Mouse (Mus musculus): ENCODE results near the gene Wdr64. TPM values are rescaled to one million over a fixed set of nuclear protein-coding genes. Genes with fewer than 3 reads are reported as not detected.

Gene Wdr64
- total RNA-seq, 2 experiments from 2014 or later, result not detected

DNA sequence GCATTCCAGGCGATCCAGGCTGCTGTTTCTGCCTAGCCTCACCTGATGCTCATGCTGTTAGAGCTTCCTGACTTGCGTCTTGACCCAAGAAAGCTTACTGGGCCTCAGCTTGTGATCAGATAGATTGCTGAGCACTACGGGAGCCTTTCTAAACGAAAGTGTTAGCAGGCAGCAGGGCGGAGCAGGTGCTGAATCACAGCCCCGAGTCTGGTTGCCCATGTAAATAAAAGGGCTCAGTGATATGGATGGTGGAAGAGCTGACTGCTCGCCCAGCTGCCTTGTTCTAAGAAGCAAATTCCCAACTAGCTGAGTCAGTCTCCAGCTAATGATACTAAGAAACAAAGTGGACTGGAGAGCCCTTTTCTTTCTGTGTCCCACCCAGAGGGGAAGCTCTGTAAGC, 27.4 kb downstream of the Wdr64 start:
- DNase-seq, result no peak

GRCm38 (mm10) chr1:175754576-175755364, 56.4 kb downstream of the Wdr64 start:
- no peak for DNase-seq

DNA sequence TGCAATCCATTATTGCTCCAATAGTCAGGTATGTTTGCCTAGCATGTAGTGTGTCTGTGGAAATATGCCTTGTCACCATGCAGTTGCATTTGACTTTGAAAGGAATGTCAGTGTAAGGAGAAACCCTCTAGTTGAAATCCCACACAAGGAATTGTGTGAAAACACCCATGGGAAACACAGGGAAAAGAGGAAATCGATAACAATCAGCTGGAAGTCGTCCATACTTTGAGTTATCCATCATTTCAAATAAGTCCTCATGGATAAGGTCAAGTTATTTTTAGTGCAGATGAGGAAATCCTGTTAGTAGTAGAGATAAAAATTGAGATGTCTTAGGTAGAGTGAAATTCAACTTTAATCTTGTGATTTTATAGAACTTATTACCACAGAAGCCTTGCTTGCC, 96.3 kb downstream of the Wdr64 start:
- DNase-seq, result no peak

- no peak for DNase-seq
Measured at GRCm38 (mm10) chr1:175808356-175808755, 110.0 kb downstream of the Wdr64 start.

DNA sequence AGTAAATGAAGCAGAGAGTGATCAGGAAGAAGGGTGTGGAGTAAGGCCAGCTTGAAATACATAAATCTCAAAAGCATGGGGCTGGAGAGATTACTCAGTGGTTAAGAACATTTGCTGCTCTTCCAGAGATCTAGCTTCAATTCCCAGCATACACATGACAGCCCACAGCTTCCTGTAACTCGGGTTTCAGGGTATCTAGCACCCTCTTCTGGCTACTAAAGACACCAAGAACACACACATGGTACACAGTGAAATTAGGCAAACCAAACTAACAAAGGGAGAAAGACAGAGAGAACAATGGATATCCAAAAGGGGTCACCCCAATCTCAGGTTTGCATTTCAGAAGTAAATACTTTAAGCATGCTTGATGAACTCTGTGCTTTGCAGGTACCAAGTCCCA, 113.2 kb downstream of the Wdr64 start:
- no peak for DNase-seq

DNA sequence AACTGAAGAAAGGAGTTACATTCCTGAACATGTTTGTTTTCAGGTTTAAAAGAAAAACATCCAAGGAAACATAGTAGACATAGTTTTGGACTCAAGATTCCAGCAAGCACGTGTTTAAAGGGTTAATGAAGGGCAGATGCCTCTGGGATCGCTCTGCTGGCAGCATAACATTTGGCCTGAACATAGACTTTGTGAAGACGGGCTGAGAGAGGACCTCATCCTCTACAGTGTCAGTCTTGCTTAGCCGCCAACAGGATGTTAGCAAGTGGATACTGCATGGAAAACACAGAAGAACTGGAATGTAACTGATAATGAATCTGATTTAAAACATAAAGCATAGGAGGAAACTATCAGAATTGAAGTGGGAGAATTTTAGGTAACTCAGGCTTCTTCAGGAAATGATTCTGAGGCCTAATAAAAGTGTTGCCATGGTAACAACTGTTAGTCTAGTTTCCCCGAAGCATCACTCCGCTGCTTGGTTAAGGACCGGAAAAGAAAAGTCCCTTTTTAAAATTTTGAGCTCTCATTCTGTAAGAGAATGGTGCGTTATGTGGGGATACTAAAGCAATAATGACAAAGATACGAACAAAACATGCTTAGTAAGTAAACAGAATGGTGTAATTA, 125.5 kb downstream of the Wdr64 start:
- no peak for DNase-seq

DNA sequence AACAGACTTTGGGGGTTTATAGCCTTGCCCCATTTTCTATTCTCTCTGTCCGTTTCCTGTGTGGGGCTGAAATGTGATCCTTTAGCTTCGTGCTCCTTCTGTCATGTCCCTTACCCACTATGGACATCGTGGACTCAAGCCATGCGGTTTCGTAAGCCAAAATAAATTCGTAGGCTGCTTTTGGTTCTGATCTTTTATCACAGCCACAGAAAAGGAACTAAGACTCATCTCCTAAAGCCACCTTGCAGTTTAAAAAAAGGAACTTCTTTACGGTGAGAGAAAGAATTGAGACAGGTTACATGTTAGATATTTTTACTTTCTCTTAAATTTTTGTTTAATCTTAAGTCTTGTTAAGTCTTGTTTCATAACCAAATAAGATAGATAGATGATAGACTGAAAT, 130.1 kb downstream of the Wdr64 start:
- DNase-seq, result no peak

DNA sequence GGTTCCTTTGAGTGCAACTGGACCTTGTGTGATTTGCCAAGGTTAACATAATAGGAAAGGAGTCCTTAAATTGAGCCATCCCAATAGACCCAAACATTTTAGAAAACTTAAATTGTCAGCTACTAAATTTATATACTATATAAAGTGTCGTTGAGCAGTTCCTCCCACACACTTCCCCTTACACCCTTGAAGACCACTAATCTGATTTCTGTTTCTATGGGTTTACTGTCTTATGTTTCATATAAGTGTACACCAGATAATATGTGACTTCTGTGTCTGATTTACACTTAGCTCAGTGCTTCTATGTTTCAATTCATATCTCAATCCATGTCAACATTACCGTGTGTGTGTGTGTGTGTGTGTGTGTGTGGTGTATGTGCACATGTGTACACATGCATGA, 130.8 kb downstream of the Wdr64 start:
- DNase-seq, result no peak

DNA sequence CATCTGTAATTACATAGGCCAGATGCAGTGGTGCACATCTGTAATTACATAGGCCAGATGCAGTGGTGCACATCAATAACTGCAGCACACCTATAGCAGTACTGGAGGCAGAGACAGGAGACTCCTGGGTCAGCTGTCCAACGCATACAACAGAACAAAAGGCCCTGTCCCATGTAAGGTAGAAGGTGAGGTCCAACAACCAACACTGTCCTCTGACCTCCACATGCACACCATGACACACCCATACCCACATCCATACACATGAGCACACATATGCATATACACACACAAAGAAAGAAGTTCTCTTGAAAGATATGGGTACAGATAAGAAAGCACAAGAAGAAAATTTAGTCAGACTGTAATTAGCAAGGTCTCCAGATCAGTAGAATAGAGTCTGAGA, 157.1 kb downstream of the Wdr64 start:
- no peak for DNase-seq

Other genes starting within 250 kb of the Wdr64 start
- 10 to 100 TPM; 20.2 to 21.7 TPM for gene Rgs7, start 206.1 kb upstream of the Wdr64 start, total RNA-seq (2021)
- gene Kmo, start 78.2 kb upstream of the Wdr64 start, total RNA-seq (2021), result 10 to 100 TPM in 1 of 2 experiments, 1 to 10 TPM in 1; 5.9 to 12.2 TPM
- gene Fh1, start 73.0 kb upstream of the Wdr64 start, total RNA-seq (2021), result 100 to 1,000 TPM; 421 to 465 TPM
- gene Opn3, start 5.8 kb upstream of the Wdr64 start, total RNA-seq (2021), result 1 to 10 TPM; 5.1 to 5.5 TPM
- 1 to 10 TPM; 6.0 to 8.7 TPM for gene Chml, start 5.7 kb upstream of the Wdr64 start, total RNA-seq (2021)
- 1 to 10 TPM; 6.0 to 8.1 TPM for gene Exo1, start 182.0 kb downstream of the Wdr64 start, total RNA-seq (2021)
- not detected for gene Gm38100, start 221.7 kb downstream of the Wdr64 start, total RNA-seq (2021)